Mouse (Mus musculus) heart, embryonic 12.5 days (tissue): ENCODE results near the gene Pga5. TPM values are rescaled to one million over a fixed set of nuclear protein-coding genes. Genes with fewer than 3 reads are reported as not detected.

Experiments
- ATAC-seq: fragments of 200-750 bp; cut with Nextera tagmentation; 2 replicates; pipeline ENCODE4 v1.8.0; 2017; ENCODE audit warnings: moderate TSS enrichment, moderate library complexity; ENCODE audit not compliant: insufficient number of reproducible peaks, low FRiP score
- H3K27ac ChIP-seq: fragments of 300-500 bp; sonication (generic); 2 replicates; pipeline ENCODE4 v1.5.1; 2016; ENCODE audit warnings: mild to moderate bottlenecking, moderate library complexity; ENCODE audit not compliant: poor library complexity, severe bottlenecking
- H3K27me3 ChIP-seq: fragments of 300-500 bp; sonication (generic); replicated peaks from 2 replicates; pipeline ENCODE4 v1.6.1; 2016; ENCODE audit warnings: mild to moderate bottlenecking, moderate library complexity
- H3K36me3 ChIP-seq: fragments of 300-500 bp; sonication (generic); 2 replicates; pipeline ENCODE4 v1.6.1; 2016; ENCODE audit warnings: mild to moderate bottlenecking, moderate library complexity
- H3K4me1 ChIP-seq: fragments of 300-500 bp; sonication (generic); replicated peaks from 2 replicates; pipeline ENCODE4 v1.6.1; 2016; ENCODE audit warnings: mild to moderate bottlenecking
- H3K4me2 ChIP-seq: fragments of 300-500 bp; sonication (generic); 2 replicates; pipeline ENCODE4 v1.6.1; 2016; ENCODE audit warnings: mild to moderate bottlenecking, moderate library complexity
- H3K4me3 ChIP-seq: fragments of 300-500 bp; sonication (generic); 2 replicates; pipeline ENCODE4 v1.5.1; 2016; ENCODE audit warnings: mild to moderate bottlenecking
- H3K9ac ChIP-seq: fragments of 300-500 bp; sonication (generic); 2 replicates; pipeline ENCODE4 v1.6.1; 2016; ENCODE audit warnings: mild to moderate bottlenecking, moderate library complexity
- H3K9me3 ChIP-seq: fragments of 300-500 bp; sonication (generic); replicated peaks from 2 replicates; pipeline ENCODE4 v1.6.1; 2016; ENCODE audit warnings: mild to moderate bottlenecking, moderate library complexity
- WGBS: fragments of 180-500 bp; shearing (Covaris S2); methylation state at CpG from one replicate; pipeline ENCODE4 v1.1.7; 2016; 5-methylcytosine and 5-hydroxymethylcytosine counted together
- polyA plus RNA-seq: library from polyadenylated mRNA; unstranded; fragments of >200 nt; fragmentation: Nextera tagmentation; extraction: Ambion mirVana; gene quantifications from 2 replicates; pipeline ENCODE4 v1.2.1, GENCODE M21; 2016

Pga5 gene
- polyA plus RNA-seq: not detected in 2 replicates

- H3K36me3 ChIP-seq: no peaks in the 10 kb centered on the region
- WGBS: 26% methylated on average over 6 of the region's 6 CpGs
- H3K4me3 ChIP-seq: no peak within 1 kb of the TSS
- no peak within 1 kb of the TSS for H3K9ac ChIP-seq
- H3K9me3 ChIP-seq: no peaks in the 10 kb centered on the region
- 0 out of 2 replicates have a peak, but pooled peaks cover 3% of the 10 kb centered on the region for H3K4me1 ChIP-seq
- no peak within 1 kb of the TSS for H3K27ac ChIP-seq
- ATAC-seq: 0 out of 2 replicates have a peak, but pooled peaks have one; percentile 57
- peaks cover 31% of the 10 kb centered on the region for H3K27me3 ChIP-seq
- no peak within 1 kb of the TSS for H3K4me2 ChIP-seq
These were observed at the start of gene Pga5 for GRCm38 (mm10) chr19:10677915-10678771. Gene Pga5, minus strand, starts transcription at chr19:10678071.

GRCm38 (mm10) chr19:10724629-10725363 lies 46.9 kb upstream of the Pga5 start:
- Histone ChIP-seq H3K27ac (no peak overlapping the region), H3K4me2 (no peak overlapping the region), H3K36me3 (no peaks in the 10 kb centered on the region), H3K9me3 (no peaks in the 10 kb centered on the region), H3K9ac (no peak overlapping the region), H3K4me1 (peaks cover 24% of the 10 kb centered on the region), H3K27me3 (no peaks in the 10 kb centered on the region), H3K4me3 (no peak overlapping the region)
- ATAC-seq: no peak
- WGBS: 67% methylated on average over 13 of the region's 13 CpGs

GRCm38 (mm10) chr19:10723649-10724048 lies 45.8 kb upstream of the Pga5 start:
- Histone ChIP-seq H3K4me1 (peaks cover 27% of the 10 kb centered on the region), H3K27me3 (no peaks in the 10 kb centered on the region), H3K9me3 (no peaks in the 10 kb centered on the region), H3K36me3 (no peaks in the 10 kb centered on the region), H3K9ac (no peak overlapping the region), H3K4me3 (no peak overlapping the region), H3K27ac (no peak overlapping the region), H3K4me2 (no peak overlapping the region)
- ATAC-seq: no peak
- 46% methylated on average over 5 of the region's 5 CpGs for WGBS

- 17% methylated on average over 13 of the region's 13 CpGs for whole genome bisulfite sequencing
These were observed 45.2 kb upstream of the Pga5 start for GRCm38 (mm10) chr19:10723084-10723483.

GRCm38 (mm10) chr19:10721064-10721463 lies 43.2 kb upstream of the Pga5 start:
- Histone ChIP-seq H3K9me3 (no peaks in the 10 kb centered on the region), H3K4me1 (peaks cover 36% of the 10 kb centered on the region), H3K4me3 (no peak overlapping the region), H3K27me3 (no peaks in the 10 kb centered on the region), H3K9ac (no peak overlapping the region), H3K4me2 (no peak overlapping the region), H3K36me3 (no peaks in the 10 kb centered on the region), H3K27ac (no peak overlapping the region)
- no peak; the same call in 1 of the 2 replicates for ATAC-seq
- WGBS: 53% methylated on average over 5 of the region's 5 CpGs

More at GRCm38 (mm10) chr19:10723084-10723483, 45.2 kb upstream of the Pga5 start:
- Histone ChIP-seq H3K4me1 (peaks cover 32% of the 10 kb centered on the region), H3K9ac (0 out of 2 replicates have a peak overlapping the region, but pooled peaks have one; percentile 0), H3K4me3 (no peak overlapping the region), H3K4me2 (peak overlapping the region; percentile 11; the same call in 1 of the 2 replicates), H3K9me3 (no peaks in the 10 kb centered on the region), H3K27ac (no peak overlapping the region), H3K27me3 (no peaks in the 10 kb centered on the region), H3K36me3 (no peaks in the 10 kb centered on the region)
- no peak for ATAC-seq

- H3K4me1 ChIP-seq: peaks cover 36% of the 10 kb centered on the region
- no peak; the same call in 1 of the 2 replicates for ATAC-seq
- H3K36me3 ChIP-seq: no peaks in the 10 kb centered on the region
- no peaks in the 10 kb centered on the region for H3K27me3 ChIP-seq
- WGBS: 34% methylated on average over 3 of the region's 3 CpGs
- H3K4me2 ChIP-seq: 0 out of 2 replicates have a peak overlapping the region, but pooled peaks have one; percentile 10
- peak overlapping the region; percentile 1; the same call in 1 of the 2 replicates for H3K9ac ChIP-seq
- no peak overlapping the region for H3K27ac ChIP-seq
- H3K4me3 ChIP-seq: no peak overlapping the region
- no peaks in the 10 kb centered on the region for H3K9me3 ChIP-seq
These were observed 42.7 kb upstream of the Pga5 start for GRCm38 (mm10) chr19:10720524-10720923.

- Histone ChIP-seq H3K27me3 (no peaks in the 10 kb centered on the region), H3K9ac (peak overlapping the region; percentile 1; the same call in 1 of the 2 replicates), H3K9me3 (no peaks in the 10 kb centered on the region), H3K4me1 (peaks cover 36% of the 10 kb centered on the region), H3K36me3 (no peaks in the 10 kb centered on the region), H3K27ac (no peak overlapping the region; the same call in 1 of the 2 replicates), H3K4me2 (peak overlapping the region; percentile 10; the same call in 1 of the 2 replicates), H3K4me3 (no peak overlapping the region)
- WGBS: 30% methylated on average over 2 of the region's 2 CpGs
- ATAC-seq: no peak
These were observed 41.9 kb upstream of the Pga5 start for GRCm38 (mm10) chr19:10719751-10720150.

- H3K9me3 ChIP-seq: no peaks in the 10 kb centered on the region
- peaks cover 11% of the 10 kb centered on the region for H3K36me3 ChIP-seq
- peaks cover 33% of the 10 kb centered on the region for H3K4me1 ChIP-seq
- no peaks in the 10 kb centered on the region for H3K27me3 ChIP-seq
- no peak overlapping the region for H3K9ac ChIP-seq
- no peak for ATAC-seq
- WGBS: 46% methylated on average over 7 of the region's 7 CpGs
- no peak overlapping the region for H3K27ac ChIP-seq
- H3K4me3 ChIP-seq: no peak overlapping the region
- no peak overlapping the region for H3K4me2 ChIP-seq
These were observed 40.4 kb upstream of the Pga5 start for GRCm38 (mm10) chr19:10718251-10718775.

- 91% methylated on average over 6 of the region's 6 CpGs for WGBS
- no peaks in the 10 kb centered on the region for H3K27me3 ChIP-seq
- ATAC-seq: no peak
- H3K4me3 ChIP-seq: no peak overlapping the region
- H3K4me1 ChIP-seq: peaks cover 23% of the 10 kb centered on the region
- H3K27ac ChIP-seq: no peak overlapping the region
- H3K9me3 ChIP-seq: no peaks in the 10 kb centered on the region
- peaks cover 39% of the 10 kb centered on the region for H3K36me3 ChIP-seq
- no peak overlapping the region for H3K4me2 ChIP-seq
- H3K9ac ChIP-seq: no peak overlapping the region
These were observed 37.6 kb upstream of the Pga5 start for GRCm38 (mm10) chr19:10715476-10715875.

GRCm38 (mm10) chr19:10714682-10715475 lies 37.0 kb upstream of the Pga5 start:
- Histone ChIP-seq H3K27me3 (no peaks in the 10 kb centered on the region), H3K9me3 (no peaks in the 10 kb centered on the region), H3K4me1 (peaks cover 22% of the 10 kb centered on the region), H3K4me2 (no peak overlapping the region), H3K27ac (no peak overlapping the region), H3K9ac (no peak overlapping the region), H3K36me3 (peaks cover 39% of the 10 kb centered on the region), H3K4me3 (no peak overlapping the region)
- WGBS: 37% methylated on average over 4 of the region's 4 CpGs
- no peak for ATAC-seq
